Mouse (Mus musculus) stomach, postnatal 0 days (tissue): ENCODE data around the gene Trpv2.

Experiments
- CTCF ChIP-seq: IDR thresholded peaks from 2 replicates; pipeline ENCODE4 v1.5.1; 2016; ENCODE audit warnings: antibody characterized with exemption, low read depth, mild to moderate bottlenecking, moderate library complexity
- EP300 ChIP-seq: optimal IDR thresholded peaks from 2 replicates; pipeline ENCODE3; 2016; ENCODE audit warnings: antibody characterized with exemption

DNA sequence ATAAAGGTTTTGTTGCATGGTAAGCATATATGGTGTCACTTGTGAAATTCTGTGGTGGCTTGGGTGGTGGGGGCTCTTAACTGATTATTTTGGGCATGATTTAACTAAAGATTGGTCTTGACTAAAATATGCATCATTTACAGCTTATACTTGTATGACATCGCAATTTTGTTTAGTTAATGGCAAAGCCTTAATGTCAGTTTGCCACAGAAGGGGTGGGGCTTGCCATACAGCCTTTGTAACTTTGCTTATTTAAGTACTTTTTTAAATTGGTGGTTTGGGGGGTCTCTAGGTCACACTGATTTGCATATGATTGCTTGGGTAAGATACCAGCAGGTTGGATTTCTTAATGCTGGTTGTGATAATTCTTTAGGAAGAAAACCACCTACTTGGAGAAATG is 21.1 kb upstream of the Trpv2 start:
- TF ChIP-seq CTCF (no peak), EP300 (no peak)
